Mouse (Mus musculus): ENCODE measurements at regions not wholly inside any gene's neighbourhood (a gene's known extent, or its start where the extent isn't known, plus 50 kb on each side); places are given as distances from the start of the nearest gene placed in this dataset.
A peak's percentile ranks its signal among the peaks of the same experiment; 100 is the strongest.

DNA sequence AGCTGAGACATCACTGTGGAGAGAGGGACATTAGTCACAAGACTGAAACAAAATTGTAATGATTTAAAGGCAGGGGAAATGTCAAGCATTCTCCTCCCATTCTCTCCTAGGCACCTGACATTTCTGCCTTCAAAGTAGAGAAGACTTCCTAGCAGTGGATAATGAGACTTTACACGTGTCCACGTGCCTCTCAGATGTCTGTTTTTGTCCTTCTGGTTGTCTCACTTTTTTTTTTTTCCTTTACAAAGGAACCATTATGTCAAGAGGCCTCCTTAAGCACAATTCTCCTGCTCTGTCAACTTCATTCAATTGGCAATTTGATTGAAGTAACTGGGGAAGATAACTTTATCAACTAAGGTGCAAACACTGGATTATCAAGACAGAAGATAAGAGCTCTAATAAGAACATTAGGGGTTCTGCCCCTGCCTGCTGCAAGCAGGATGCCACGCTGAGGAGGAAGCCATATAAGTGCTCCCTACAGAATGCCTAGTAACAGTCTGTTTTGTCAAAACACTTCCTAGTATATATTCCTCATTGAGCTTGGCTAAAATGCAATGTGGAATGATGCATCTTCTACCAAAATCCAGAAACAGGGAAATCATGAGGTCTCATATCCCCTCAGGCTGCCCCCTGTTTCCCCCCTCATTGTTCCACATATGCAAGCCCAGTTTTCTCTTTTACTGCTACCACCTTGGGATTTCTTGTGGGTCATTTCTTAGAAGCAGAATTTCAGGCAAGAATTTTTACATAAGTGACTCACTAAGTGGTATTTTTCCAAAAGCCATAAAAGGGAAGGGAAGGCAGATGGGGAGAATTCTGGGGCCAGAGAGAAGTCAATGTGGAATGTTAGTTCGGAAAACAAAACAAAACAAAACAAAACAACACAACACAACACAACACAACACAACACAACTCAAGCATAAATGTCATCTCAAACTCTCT is 967.0 kb upstream of the Lrrc6 start:
- 30% methylated on average over 4 of the region's 4 CpGs for WGBS
- Histone ChIP-seq H3K27me3 (replicated peaks) (no peaks in the 10 kb centered on the region), H3K9ac (no peak overlapping the region), H3K27ac (ENCODE audit: poor library complexity, severe bottlenecking) (no peak overlapping the region), H3K9me3 (replicated peaks) (no peaks in the 10 kb centered on the region), H3K36me3 (no peaks in the 10 kb centered on the region), H3K4me3 (no peak overlapping the region), H3K4me1 (replicated peaks) (0 out of 2 replicates have a peak, but pooled peaks cover 3% of the 10 kb centered on the region), H3K4me2 (no peak overlapping the region)
- ATAC-seq (ENCODE audit: insufficient number of reproducible peaks, low FRiP score) = no peak

DNA sequence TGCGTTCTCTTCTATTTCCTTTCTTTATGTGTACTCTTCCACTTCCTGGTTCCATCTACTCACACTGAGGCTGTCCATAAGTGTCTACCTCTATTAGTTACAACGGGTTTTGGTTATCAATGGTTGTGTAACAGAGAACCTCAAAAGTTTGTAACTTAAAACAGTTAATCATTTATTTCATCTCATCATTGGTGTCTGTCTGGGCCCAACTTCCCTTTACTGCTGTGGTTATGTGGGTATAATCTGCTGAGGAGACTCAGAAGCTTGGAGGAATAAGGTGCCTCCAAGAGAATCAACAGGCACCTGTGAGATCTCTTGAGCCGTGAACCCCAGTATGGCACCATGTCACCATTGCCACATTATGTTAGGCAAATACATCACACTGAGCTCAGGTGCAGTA is 962.2 kb upstream of the Lrrc6 start:
- 87% methylated on average over 3 of the region's 3 CpGs for WGBS

DNA sequence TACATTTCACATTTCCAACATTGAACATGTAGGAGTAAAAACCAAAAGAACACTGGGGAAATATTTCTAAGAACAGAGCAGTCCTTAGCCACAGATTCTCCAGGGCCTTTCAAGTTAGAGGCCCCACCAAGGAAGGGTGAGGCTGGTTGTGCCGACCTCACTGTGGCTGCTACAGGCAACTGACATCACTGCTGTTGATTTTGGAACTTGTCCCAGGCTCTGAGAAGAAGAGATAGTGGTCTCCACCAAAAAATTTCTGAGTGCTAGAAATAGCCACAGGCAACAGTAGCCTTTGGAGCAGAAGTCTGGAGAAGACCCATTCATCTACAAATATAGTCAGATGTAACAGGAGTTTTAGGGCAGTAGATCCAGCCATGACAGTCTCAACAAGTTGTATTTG is 959.7 kb upstream of the Lrrc6 start:
- H3K4me3 ChIP-seq = no peak overlapping the region
- 0 out of 2 replicates have a peak, but pooled peaks cover 8% of the 10 kb centered on the region for H3K4me1 ChIP-seq (replicated peaks)
- no peak overlapping the region for H3K4me2 ChIP-seq
- no peak overlapping the region for H3K27ac ChIP-seq (ENCODE audit: poor library complexity, severe bottlenecking)
- H3K9me3 ChIP-seq (replicated peaks) = no peaks in the 10 kb centered on the region
- H3K9ac ChIP-seq = no peak overlapping the region
- H3K27me3 ChIP-seq (replicated peaks) = no peaks in the 10 kb centered on the region
- WGBS = 13% methylated on average over 1 of the region's 1 CpGs
- no peaks in the 10 kb centered on the region for H3K36me3 ChIP-seq
- 0 out of 2 replicates have a peak, but pooled peaks have one; percentile 51 for ATAC-seq (ENCODE audit: insufficient number of reproducible peaks, low FRiP score)

More for the DNA sequence above, 962.2 kb upstream of the Lrrc6 start:
- H3K4me1 ChIP-seq (replicated peaks) = 0 out of 2 replicates have a peak, but pooled peaks cover 10% of the 10 kb centered on the region
- no peaks in the 10 kb centered on the region for H3K36me3 ChIP-seq
- no peak overlapping the region for H3K27ac ChIP-seq (ENCODE audit: poor library complexity, severe bottlenecking)
- no peaks in the 10 kb centered on the region for H3K27me3 ChIP-seq (replicated peaks)
- H3K9me3 ChIP-seq (replicated peaks) = no peaks in the 10 kb centered on the region
- no peak overlapping the region for H3K4me3 ChIP-seq
- no peak for ATAC-seq (ENCODE audit: insufficient number of reproducible peaks, low FRiP score)
- no peak overlapping the region for H3K4me2 ChIP-seq
- H3K9ac ChIP-seq = no peak overlapping the region

DNA sequence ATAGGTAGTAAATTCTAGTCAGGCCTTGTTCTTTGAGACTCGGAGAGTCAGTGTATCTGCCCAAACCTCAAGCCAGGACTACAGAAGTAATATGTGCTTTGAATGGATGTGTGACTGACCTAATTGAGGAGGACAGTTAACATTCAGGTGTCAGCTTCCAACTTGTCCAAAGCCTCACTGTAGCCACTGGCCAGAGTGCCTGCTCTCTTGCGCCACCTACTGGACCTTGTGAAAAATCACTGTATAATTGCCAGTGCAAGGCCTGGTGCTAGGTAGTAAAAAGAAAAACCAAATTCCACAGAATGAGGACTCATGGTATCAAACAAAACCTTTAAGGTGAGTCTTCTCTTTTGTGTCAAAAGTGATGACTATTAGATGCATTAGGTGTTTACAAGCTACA is 933.6 kb upstream of the Lrrc6 start:
- no peak overlapping the region for H3K4me3 ChIP-seq
- no peak for ATAC-seq (ENCODE audit: insufficient number of reproducible peaks, low FRiP score)
- H3K4me2 ChIP-seq = no peak overlapping the region
- H3K27me3 ChIP-seq (replicated peaks) = no peaks in the 10 kb centered on the region
- H3K27ac ChIP-seq (ENCODE audit: poor library complexity, severe bottlenecking) = no peak overlapping the region
- no peak overlapping the region for H3K9ac ChIP-seq
- no peaks in the 10 kb centered on the region for H3K36me3 ChIP-seq
- no peaks in the 10 kb centered on the region for H3K9me3 ChIP-seq (replicated peaks)
- no peaks in the 10 kb centered on the region for H3K4me1 ChIP-seq (replicated peaks)
- WGBS = 26% methylated on average over 2 of the region's 2 CpGs

DNA sequence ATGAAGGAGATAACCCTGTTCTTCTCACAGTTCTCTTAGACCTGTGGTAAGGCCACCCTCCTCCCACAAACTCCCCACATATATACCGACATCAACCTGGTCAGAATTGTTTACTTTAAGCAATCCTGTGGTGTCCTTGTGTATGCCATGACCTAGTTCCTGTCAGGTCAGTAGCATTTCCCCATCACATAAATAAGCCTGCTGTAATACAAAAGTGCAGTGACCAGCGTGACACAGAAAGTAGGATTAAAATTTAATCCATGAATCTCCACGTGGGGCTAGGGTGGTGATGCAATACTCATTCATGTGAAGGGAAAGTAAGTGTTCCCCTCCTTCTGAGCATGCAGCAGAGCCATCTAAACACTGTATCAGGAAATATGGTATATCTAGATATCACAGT is 923.2 kb upstream of the Lrrc6 start:
- Histone ChIP-seq H3K9ac (no peak overlapping the region), H3K4me3 (no peak overlapping the region), H3K9me3 (replicated peaks) (no peaks in the 10 kb centered on the region), H3K27ac (ENCODE audit: poor library complexity, severe bottlenecking) (no peak overlapping the region), H3K4me2 (no peak overlapping the region), H3K36me3 (no peaks in the 10 kb centered on the region), H3K27me3 (replicated peaks) (no peaks in the 10 kb centered on the region), H3K4me1 (replicated peaks) (0 out of 2 replicates have a peak, but pooled peaks cover 4% of the 10 kb centered on the region)
- ATAC-seq (ENCODE audit: insufficient number of reproducible peaks, low FRiP score) = no peak
- 61% methylated on average over 3 of the region's 3 CpGs for WGBS

DNA sequence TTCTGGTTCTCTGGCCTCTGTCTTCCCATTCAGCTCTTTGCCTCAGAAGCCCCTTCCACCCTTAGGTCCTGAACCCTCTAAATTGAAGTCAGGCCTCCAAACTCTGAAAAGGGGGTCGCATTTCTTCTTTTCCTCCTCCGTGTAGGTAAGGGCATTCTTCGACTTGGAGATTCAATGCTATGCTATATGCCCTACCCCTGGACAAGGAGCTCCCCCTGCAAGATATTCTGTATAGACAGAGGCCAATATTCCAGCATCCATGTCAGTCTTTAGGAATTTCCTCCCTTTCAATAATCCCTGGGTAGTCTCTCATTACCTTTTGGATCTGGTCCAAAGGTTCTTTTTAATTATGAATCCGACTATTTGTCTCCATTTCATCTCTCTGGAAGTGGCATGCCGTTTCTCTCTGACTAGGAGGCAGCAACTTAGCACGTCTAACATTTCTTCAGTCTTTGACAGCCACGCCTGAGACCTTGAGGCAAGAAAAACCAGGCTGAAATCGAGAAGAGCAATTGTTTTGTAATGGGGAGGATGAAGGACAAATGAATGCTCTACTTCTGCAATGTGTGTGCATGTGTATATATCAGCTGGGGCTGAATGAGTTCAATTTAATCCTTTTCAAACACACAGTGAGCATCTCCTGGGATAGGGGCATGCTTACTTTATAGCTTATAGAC is 921.7 kb upstream of the Lrrc6 start:
- Histone ChIP-seq H3K27ac (ENCODE audit: poor library complexity, severe bottlenecking) (no peak overlapping the region), H3K36me3 (no peaks in the 10 kb centered on the region), H3K9me3 (replicated peaks) (no peaks in the 10 kb centered on the region), H3K27me3 (replicated peaks) (no peaks in the 10 kb centered on the region), H3K9ac (no peak overlapping the region), H3K4me2 (no peak overlapping the region), H3K4me1 (replicated peaks) (0 out of 2 replicates have a peak, but pooled peaks cover 4% of the 10 kb centered on the region), H3K4me3 (no peak overlapping the region)
- 73% methylated on average over 8 of the region's 8 CpGs for WGBS
- ATAC-seq (ENCODE audit: insufficient number of reproducible peaks, low FRiP score) = no peak

DNA sequence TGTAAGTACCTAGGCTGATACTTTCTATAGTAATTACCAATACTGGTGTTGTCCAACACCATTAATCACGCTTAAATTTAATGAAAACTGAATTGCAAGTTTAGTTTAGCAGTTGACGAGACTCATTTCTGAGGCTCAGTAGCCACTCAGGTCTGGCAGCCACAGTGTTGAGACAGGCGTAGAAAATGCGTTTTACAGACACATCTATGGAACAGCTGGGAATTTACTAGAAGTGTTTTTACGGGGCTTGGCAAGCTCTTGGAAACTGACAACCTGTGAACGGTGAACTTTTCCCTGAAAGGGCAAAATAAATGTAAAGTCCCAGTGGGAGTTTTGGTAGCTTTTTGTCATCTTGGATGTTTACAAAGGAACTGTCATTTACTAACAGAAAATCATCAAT is 920.1 kb upstream of the Lrrc6 start:
- 67% methylated on average over 6 of the region's 6 CpGs for WGBS
- Histone ChIP-seq H3K9me3 (replicated peaks) (no peaks in the 10 kb centered on the region), H3K9ac (no peak overlapping the region), H3K4me2 (no peak overlapping the region), H3K4me3 (no peak overlapping the region), H3K4me1 (replicated peaks) (0 out of 2 replicates have a peak, but pooled peaks cover 4% of the 10 kb centered on the region), H3K27ac (ENCODE audit: poor library complexity, severe bottlenecking) (no peak overlapping the region), H3K27me3 (replicated peaks) (no peaks in the 10 kb centered on the region), H3K36me3 (no peaks in the 10 kb centered on the region)
- ATAC-seq (ENCODE audit: insufficient number of reproducible peaks, low FRiP score) = no peak

DNA sequence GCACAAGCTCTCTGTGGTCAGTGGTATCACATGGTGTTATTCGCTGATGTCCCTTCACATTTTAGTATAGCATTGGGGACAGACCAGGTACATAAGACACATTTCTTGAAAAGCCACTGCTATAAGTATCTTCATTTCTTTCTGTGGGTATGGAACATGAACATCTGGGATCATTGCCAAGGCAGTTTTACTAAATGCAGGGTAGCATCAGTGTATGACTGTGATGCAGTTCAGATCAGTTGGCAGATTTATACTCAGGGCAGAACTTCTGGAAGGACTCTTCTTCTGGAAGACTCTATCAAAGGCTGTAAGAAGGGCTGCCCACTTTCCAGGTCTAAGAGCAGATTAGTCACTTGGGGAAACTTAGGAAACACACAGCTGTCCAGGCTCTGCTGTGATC is 919.0 kb upstream of the Lrrc6 start:
- no peak overlapping the region for H3K9ac ChIP-seq
- no peak for ATAC-seq (ENCODE audit: insufficient number of reproducible peaks, low FRiP score)
- no peaks in the 10 kb centered on the region for H3K27me3 ChIP-seq (replicated peaks)
- no peaks in the 10 kb centered on the region for H3K36me3 ChIP-seq
- 91% methylated on average over 1 of the region's 1 CpGs for WGBS
- no peak overlapping the region for H3K4me2 ChIP-seq
- 0 out of 2 replicates have a peak, but pooled peaks cover 4% of the 10 kb centered on the region for H3K4me1 ChIP-seq (replicated peaks)
- no peak overlapping the region for H3K27ac ChIP-seq (ENCODE audit: poor library complexity, severe bottlenecking)
- H3K4me3 ChIP-seq = no peak overlapping the region
- H3K9me3 ChIP-seq (replicated peaks) = no peaks in the 10 kb centered on the region

DNA sequence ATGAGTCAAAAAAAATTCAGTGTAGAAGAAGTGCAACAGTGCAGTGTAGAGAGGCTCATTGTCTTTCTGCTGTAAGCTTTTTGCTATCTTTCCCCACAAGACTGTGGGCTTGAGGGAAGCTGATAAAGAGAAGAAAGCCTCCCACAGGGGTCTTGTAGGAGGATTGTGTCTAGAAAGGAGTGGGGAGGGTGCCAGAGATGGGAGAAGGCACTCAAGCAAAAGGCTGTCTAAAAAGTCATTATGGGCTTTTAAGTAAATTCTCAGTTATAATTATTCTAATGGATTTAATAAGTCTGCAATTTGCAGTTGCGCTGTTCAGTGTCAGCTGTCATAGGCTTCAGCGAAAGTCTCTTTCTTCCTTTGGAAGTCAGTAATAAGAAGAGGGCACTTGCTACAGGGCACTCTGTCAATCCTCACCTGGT is 917.0 kb upstream of the Lrrc6 start:
- Histone ChIP-seq H3K4me1 (replicated peaks) (0 out of 2 replicates have a peak, but pooled peaks cover 4% of the 10 kb centered on the region), H3K9ac (no peak overlapping the region), H3K36me3 (no peaks in the 10 kb centered on the region), H3K9me3 (replicated peaks) (no peaks in the 10 kb centered on the region), H3K4me2 (no peak overlapping the region), H3K27me3 (replicated peaks) (no peaks in the 10 kb centered on the region), H3K27ac (ENCODE audit: poor library complexity, severe bottlenecking) (no peak overlapping the region), H3K4me3 (no peak overlapping the region)
- WGBS = 65% methylated on average over 2 of the region's 2 CpGs
- no peak for ATAC-seq (ENCODE audit: insufficient number of reproducible peaks, low FRiP score)

DNA sequence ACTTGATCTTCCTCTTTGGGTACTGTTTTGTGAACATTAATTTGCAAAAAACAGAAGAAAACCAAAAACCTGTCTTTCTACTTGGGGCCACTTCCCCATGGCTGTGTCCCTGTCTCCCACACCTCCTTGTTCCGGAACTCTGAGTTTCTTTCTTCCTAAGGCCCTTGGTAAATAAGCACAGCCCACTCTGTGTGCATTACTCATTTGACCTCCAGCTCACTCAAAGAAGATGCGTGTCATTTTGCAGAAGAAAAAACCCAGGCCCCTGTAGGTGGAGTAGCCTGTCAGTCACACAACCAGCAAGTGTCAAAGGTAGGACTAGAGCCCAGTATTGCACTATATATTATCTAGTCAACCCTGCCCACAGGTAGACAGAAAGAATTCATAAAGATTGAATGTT is 915.1 kb upstream of the Lrrc6 start:
- Histone ChIP-seq H3K27me3 (replicated peaks) (no peaks in the 10 kb centered on the region), H3K4me3 (no peak overlapping the region), H3K4me1 (replicated peaks) (0 out of 2 replicates have a peak, but pooled peaks cover 1% of the 10 kb centered on the region), H3K9me3 (replicated peaks) (no peaks in the 10 kb centered on the region), H3K4me2 (no peak overlapping the region), H3K9ac (no peak overlapping the region), H3K27ac (ENCODE audit: poor library complexity, severe bottlenecking) (no peak overlapping the region), H3K36me3 (no peaks in the 10 kb centered on the region)
- no peak for ATAC-seq (ENCODE audit: insufficient number of reproducible peaks, low FRiP score)
- 63% methylated on average over 2 of the region's 2 CpGs for WGBS

DNA sequence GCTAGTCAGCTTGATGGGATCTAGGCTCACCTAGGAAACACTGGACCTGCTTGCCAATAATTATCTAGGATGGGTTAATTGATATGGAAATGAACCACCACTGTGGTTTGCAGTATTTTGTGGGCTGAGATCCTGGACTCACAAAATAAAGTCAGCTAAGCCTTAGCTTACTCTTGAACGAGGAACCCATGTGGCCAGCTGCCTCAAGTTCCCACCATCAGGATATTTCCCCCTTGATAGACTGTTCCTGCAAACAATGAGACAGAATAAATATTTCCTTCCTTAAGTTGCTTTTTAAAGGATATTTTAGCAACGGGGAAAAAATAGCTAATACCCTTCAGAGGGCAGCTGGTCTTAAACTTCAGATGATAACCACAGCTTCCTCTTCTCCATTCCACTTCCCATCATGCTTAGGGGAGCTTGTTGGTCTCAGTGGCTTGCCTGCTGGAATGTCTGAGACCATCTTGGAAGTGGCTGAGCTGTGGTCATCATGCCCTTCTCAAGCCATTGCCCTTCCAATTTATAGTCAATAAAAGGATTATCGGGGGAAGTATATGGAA is 913.7 kb upstream of the Lrrc6 start:
- H3K4me3 ChIP-seq = no peak overlapping the region
- no peaks in the 10 kb centered on the region for H3K36me3 ChIP-seq
- no peak overlapping the region for H3K9ac ChIP-seq
- WGBS = 60% methylated on average over 3 of the region's 3 CpGs
- no peak for ATAC-seq (ENCODE audit: insufficient number of reproducible peaks, low FRiP score)
- H3K27me3 ChIP-seq (replicated peaks) = no peaks in the 10 kb centered on the region
- no peak overlapping the region for H3K27ac ChIP-seq (ENCODE audit: poor library complexity, severe bottlenecking)
- H3K9me3 ChIP-seq (replicated peaks) = no peaks in the 10 kb centered on the region
- H3K4me2 ChIP-seq = no peak overlapping the region
- no peaks in the 10 kb centered on the region for H3K4me1 ChIP-seq (replicated peaks)

Data from heart, embryonic 12.5 days (tissue).